Mouse (Mus musculus) ES-Bruce4 (cell line): ENCODE measurements around the gene Clic5.

Source experiments
- CTCF ChIP-seq: IDR thresholded peaks from one replicate; pipeline ENCODE4 v1.8.1; 2011; ENCODE audit warnings: low read depth, low read length
- EP300 ChIP-seq: IDR thresholded peaks from 2 replicates; pipeline ENCODE4 v1.6.1; 2011; ENCODE audit warnings: low read depth, low read length; ENCODE audit not compliant: insufficient read depth
- POLR2A ChIP-seq: IDR thresholded peaks from one replicate; pipeline ENCODE4 v1.8.1; 2011; ENCODE audit warnings: low read length; ENCODE audit not compliant: insufficient read depth

DNA sequence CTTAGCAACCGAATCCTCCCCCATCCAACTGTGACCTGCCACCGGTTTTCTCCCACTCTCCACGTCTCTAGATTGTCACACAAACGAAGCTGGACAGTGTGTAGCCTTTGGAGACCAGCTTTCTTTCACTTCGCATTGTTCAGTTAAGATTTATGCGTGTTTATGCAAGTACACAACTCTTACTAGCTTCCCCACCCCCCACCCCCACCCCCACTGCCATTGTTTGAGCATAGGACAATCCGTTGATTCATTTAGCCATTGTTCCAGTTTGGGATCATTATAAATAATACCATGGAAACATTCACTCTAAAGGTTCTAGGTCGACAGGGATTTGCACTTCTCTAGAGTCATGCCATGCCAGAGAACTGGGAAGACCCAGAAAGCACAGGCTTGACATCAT is 7.0 kb upstream of the Clic5 start:
- TF ChIP-seq CTCF (no peak), POLR2A (no peak), EP300 (no peak)
